Mouse (Mus musculus) midbrain, embryonic 10.5 days (tissue): ENCODE measurements around the gene Mrc1. TPM values are rescaled to one million over a fixed set of nuclear protein-coding genes. Genes with fewer than 3 reads are reported as not detected.

ENCODE experiments used
- DNase-seq: peaks from one replicate; pipeline ENCODE4 v3.0.0-alpha.2; 2017; ENCODE audit warnings: low spot score
- H3K27ac ChIP-seq: fragments of 300-500 bp; sonication (generic); replicated peaks from 2 replicates; pipeline ENCODE4 v1.5.1; 2016; ENCODE audit warnings: mild to moderate bottlenecking
- H3K27me3 ChIP-seq: fragments of 300-500 bp; sonication (generic); 2 replicates; pipeline ENCODE4 v1.6.1; 2016; ENCODE audit warnings: low read depth, mild to moderate bottlenecking; ENCODE audit not compliant: poor library complexity, severe bottlenecking
- H3K36me3 ChIP-seq: fragments of 300-500 bp; sonication (generic); 2 replicates; pipeline ENCODE4 v1.6.1; 2016; ENCODE audit warnings: mild to moderate bottlenecking, moderate library complexity
- H3K4me1 ChIP-seq: fragments of 300-500 bp; sonication (generic); 2 replicates; pipeline ENCODE4 v1.6.1; 2016
- H3K4me3 ChIP-seq: fragments of 300-500 bp; sonication (generic); 2 replicates; pipeline ENCODE4 v1.5.1; 2016; ENCODE audit warnings: mild to moderate bottlenecking, moderate library complexity
- H3K9me3 ChIP-seq: fragments of 300-500 bp; sonication (generic); replicated peaks from 2 replicates; pipeline ENCODE4 v1.6.1; 2016; ENCODE audit warnings: mild to moderate bottlenecking
- WGBS: fragments of 180-500 bp; shearing (Covaris S2); methylation state at CpG from one replicate; pipeline ENCODE4 v1.1.7; 2016; 5-methylcytosine and 5-hydroxymethylcytosine counted together
- polyA plus RNA-seq: library from polyadenylated mRNA; unstranded; fragments of >200 nt; fragmentation: Nextera tagmentation; extraction: Ambion mirVana; gene quantifications from 2 replicates; pipeline ENCODE4 v1.2.1, GENCODE M21; 2016

Mrc1 gene
- polyA plus RNA-seq, 1 experiment from 2014 or later = 2.6 TPM

- WGBS = 83% methylated on average over 3 of the region's 3 CpGs
- Histone ChIP-seq H3K27ac (no peak overlapping the region), H3K4me3 (no peak overlapping the region), H3K36me3 (no peaks in the 10 kb centered on the region), H3K9me3 (no peaks in the 10 kb centered on the region), H3K27me3 (no peaks in the 10 kb centered on the region), H3K4me1 (peaks cover 24% of the 10 kb centered on the region)
- DNase-seq = no peak
Observed at GRCm38 (mm10) chr2:14216653-14217052, 12.5 kb upstream of the Mrc1 start.

- Histone ChIP-seq H3K9me3 (no peaks in the 10 kb centered on the region), H3K27me3 (no peaks in the 10 kb centered on the region), H3K4me1 (peaks cover 28% of the 10 kb centered on the region), H3K4me3 (no peak overlapping the region), H3K27ac (no peak overlapping the region), H3K36me3 (no peaks in the 10 kb centered on the region)
- WGBS = 81% methylated on average over 6 of the region's 6 CpGs
- DNase-seq = no peak
Observed at GRCm38 (mm10) chr2:14218126-14218525, 11.1 kb upstream of the Mrc1 start.

GRCm38 (mm10) chr2:14224387-14224786 is 4.8 kb upstream of the Mrc1 start:
- no peaks in the 10 kb centered on the region for H3K9me3 ChIP-seq

GRCm38 (mm10) chr2:14228495-14228894 is 697 bp upstream of the Mrc1 start:
- no peaks in the 10 kb centered on the region for H3K9me3 ChIP-seq
- 88% methylated on average over 6 of the region's 6 CpGs for WGBS

More at GRCm38 (mm10) chr2:14224387-14224786, 4.8 kb upstream of the Mrc1 start:
- no peak overlapping the region for H3K27ac ChIP-seq
- H3K36me3 ChIP-seq = no peaks in the 10 kb centered on the region
- no peak overlapping the region for H3K4me3 ChIP-seq
- peaks cover 4% of the 10 kb centered on the region; the same call in 1 of the 2 replicates for H3K4me1 ChIP-seq
- no peak for DNase-seq
- 81% methylated on average over 4 of the region's 4 CpGs for WGBS
- H3K27me3 ChIP-seq = no peaks in the 10 kb centered on the region

GRCm38 (mm10) chr2:14229979-14230378 is 787 bp downstream of the Mrc1 start:
- no peak for DNase-seq
- 90% methylated on average over 14 of the region's 14 CpGs for WGBS
- no peaks in the 10 kb centered on the region for H3K27me3 ChIP-seq
- no peaks in the 10 kb centered on the region for H3K9me3 ChIP-seq
- no peak overlapping the region for H3K4me3 ChIP-seq
- no peaks in the 10 kb centered on the region for H3K4me1 ChIP-seq
- H3K36me3 ChIP-seq = no peaks in the 10 kb centered on the region
- no peak overlapping the region for H3K27ac ChIP-seq

More at GRCm38 (mm10) chr2:14228495-14228894, 697 bp upstream of the Mrc1 start:
- Histone ChIP-seq H3K27ac (no peak overlapping the region), H3K27me3 (no peaks in the 10 kb centered on the region), H3K36me3 (no peaks in the 10 kb centered on the region), H3K4me3 (no peak overlapping the region), H3K4me1 (no peaks in the 10 kb centered on the region)
- no peak for DNase-seq

- Histone ChIP-seq H3K36me3 (no peaks in the 10 kb centered on the region), H3K4me3 (no peak overlapping the region), H3K9me3 (no peaks in the 10 kb centered on the region), H3K4me1 (no peaks in the 10 kb centered on the region), H3K27me3 (no peaks in the 10 kb centered on the region), H3K27ac (no peak overlapping the region)
- DNase-seq = no peak
- WGBS = 85% methylated on average over 1 of the region's 1 CpGs
Observed at GRCm38 (mm10) chr2:14232897-14233296, 3.7 kb downstream of the Mrc1 start.

- 84% methylated on average over 2 of the region's 2 CpGs for WGBS
- H3K4me1 ChIP-seq = no peaks in the 10 kb centered on the region
- no peak overlapping the region for H3K4me3 ChIP-seq
- DNase-seq = no peak
- no peaks in the 10 kb centered on the region for H3K27me3 ChIP-seq
- no peaks in the 10 kb centered on the region for H3K36me3 ChIP-seq
- H3K9me3 ChIP-seq = no peaks in the 10 kb centered on the region
- H3K27ac ChIP-seq = no peak overlapping the region
Observed at GRCm38 (mm10) chr2:14233983-14234382, 4.8 kb downstream of the Mrc1 start.

GRCm38 (mm10) chr2:14235319-14235718 is 6.1 kb downstream of the Mrc1 start:
- no peaks in the 10 kb centered on the region for H3K4me1 ChIP-seq
- no peaks in the 10 kb centered on the region for H3K27me3 ChIP-seq
- H3K4me3 ChIP-seq = no peak overlapping the region
- no peak for DNase-seq
- WGBS = 86% methylated on average over 5 of the region's 5 CpGs
- H3K27ac ChIP-seq = no peak overlapping the region
- no peaks in the 10 kb centered on the region for H3K9me3 ChIP-seq
- H3K36me3 ChIP-seq = no peaks in the 10 kb centered on the region

- Histone ChIP-seq H3K27ac (no peak overlapping the region), H3K9me3 (no peaks in the 10 kb centered on the region), H3K27me3 (no peaks in the 10 kb centered on the region), H3K36me3 (no peaks in the 10 kb centered on the region), H3K4me3 (no peak overlapping the region), H3K4me1 (no peaks in the 10 kb centered on the region)
- no peak for DNase-seq
- 94% methylated on average over 4 of the region's 4 CpGs for WGBS
Observed at GRCm38 (mm10) chr2:14236920-14237319, 7.7 kb downstream of the Mrc1 start.

GRCm38 (mm10) chr2:14237723-14238122 is 8.5 kb downstream of the Mrc1 start:
- Histone ChIP-seq H3K27ac (no peak overlapping the region), H3K4me1 (no peaks in the 10 kb centered on the region), H3K27me3 (no peaks in the 10 kb centered on the region), H3K36me3 (no peaks in the 10 kb centered on the region), H3K4me3 (no peak overlapping the region), H3K9me3 (no peaks in the 10 kb centered on the region)
- WGBS = 74% methylated on average over 4 of the region's 4 CpGs
- no peak for DNase-seq

- Histone ChIP-seq H3K4me3 (no peak overlapping the region), H3K9me3 (no peaks in the 10 kb centered on the region), H3K27ac (no peak overlapping the region), H3K4me1 (no peaks in the 10 kb centered on the region), H3K27me3 (no peaks in the 10 kb centered on the region), H3K36me3 (no peaks in the 10 kb centered on the region)
- DNase-seq = no peak
- WGBS = 72% methylated on average over 5 of the region's 5 CpGs
Observed at GRCm38 (mm10) chr2:14239151-14239550, 10.0 kb downstream of the Mrc1 start.

GRCm38 (mm10) chr2:14244157-14244556 is 15.0 kb downstream of the Mrc1 start:
- 91% methylated on average over 5 of the region's 5 CpGs for WGBS
- no peaks in the 10 kb centered on the region for H3K27me3 ChIP-seq
- DNase-seq = no peak
- no peak overlapping the region for H3K4me3 ChIP-seq
- no peaks in the 10 kb centered on the region for H3K36me3 ChIP-seq
- no peaks in the 10 kb centered on the region for H3K9me3 ChIP-seq
- H3K27ac ChIP-seq = no peak overlapping the region
- H3K4me1 ChIP-seq = no peaks in the 10 kb centered on the region

GRCm38 (mm10) chr2:14244668-14245067 is 15.5 kb downstream of the Mrc1 start:
- 85% methylated on average over 2 of the region's 2 CpGs for WGBS
- Histone ChIP-seq H3K4me1 (no peaks in the 10 kb centered on the region), H3K9me3 (no peaks in the 10 kb centered on the region), H3K27me3 (no peaks in the 10 kb centered on the region), H3K4me3 (no peak overlapping the region), H3K27ac (no peak overlapping the region), H3K36me3 (no peaks in the 10 kb centered on the region)
- DNase-seq = no peak
